Mouse (Mus musculus) hindbrain, embryonic 14.5 days (tissue): ENCODE measurements around the gene Arhgap25. TPM values are rescaled to one million over a fixed set of nuclear protein-coding genes. Genes with fewer than 3 reads are reported as not detected.

ENCODE experiments used
- polyA plus RNA-seq: library from polyadenylated mRNA; unstranded; fragments of >200 nt; fragmentation: Nextera tagmentation; extraction: Ambion mirVana; gene quantifications from 2 replicates; pipeline ENCODE4 v1.2.1, GENCODE M21; 2014

The Arhgap25 gene
- polyA plus RNA-seq, 1 experiment from 2014 or later, result 2.8 TPM

Other genes with a start within 250 kb of the Arhgap25 start
- gene Antxr1, start 197.4 kb downstream of the Arhgap25 start, polyA plus RNA-seq, result 4.7 and 5.5 TPM in 2 replicates
- gene Gkn1, start 182.3 kb downstream of the Arhgap25 start, polyA plus RNA-seq, result not detected in 2 replicates
- not detected in 2 replicates for gene Gkn2, start 159.9 kb downstream of the Arhgap25 start, polyA plus RNA-seq
- 0.25 and 0.39 TPM in 2 replicates for gene Gkn3, start 144.3 kb downstream of the Arhgap25 start, polyA plus RNA-seq
- not detected in 2 replicates for gene Bmp10, start 104.3 kb downstream of the Arhgap25 start, polyA plus RNA-seq
- gene Prokr1, start 57.5 kb upstream of the Arhgap25 start, polyA plus RNA-seq, result 1.7 and 2.7 TPM in 2 replicates
- gene Aplf, start 138.9 kb upstream of the Arhgap25 start, polyA plus RNA-seq, result 9.9 TPM in 2 replicates
- gene Efcc1, start 197.6 kb upstream of the Arhgap25 start, polyA plus RNA-seq, result 6.1 and 8.0 TPM in 2 replicates
- gene Gp9, start 244.8 kb upstream of the Arhgap25 start, polyA plus RNA-seq, result 0.56 and 0.83 TPM in 2 replicates